Mouse (Mus musculus): ENCODE results near the gene Cct4.

- TF ChIP-seq CTCF (IDR thresholded peaks at IDR 0.05; ENCODE audit: borderline replicate concordance, extremely low read depth, insufficient read depth, insufficient read length) (no peak), POLR2A (IDR thresholded peaks at IDR 0.05; ENCODE audit: borderline replicate concordance, extremely low read depth, insufficient read depth, insufficient read length, poor library complexity, severe bottlenecking) (no peak)
Observed at GRCm38 (mm10) chr11:22950131-22950530, 40.2 kb upstream of the Cct4 start.

Data from brain, embryonic 14.5 days (tissue).